8 mouse cellular contexts compared by ENCODE assay signal in the genomic region with DNA sequence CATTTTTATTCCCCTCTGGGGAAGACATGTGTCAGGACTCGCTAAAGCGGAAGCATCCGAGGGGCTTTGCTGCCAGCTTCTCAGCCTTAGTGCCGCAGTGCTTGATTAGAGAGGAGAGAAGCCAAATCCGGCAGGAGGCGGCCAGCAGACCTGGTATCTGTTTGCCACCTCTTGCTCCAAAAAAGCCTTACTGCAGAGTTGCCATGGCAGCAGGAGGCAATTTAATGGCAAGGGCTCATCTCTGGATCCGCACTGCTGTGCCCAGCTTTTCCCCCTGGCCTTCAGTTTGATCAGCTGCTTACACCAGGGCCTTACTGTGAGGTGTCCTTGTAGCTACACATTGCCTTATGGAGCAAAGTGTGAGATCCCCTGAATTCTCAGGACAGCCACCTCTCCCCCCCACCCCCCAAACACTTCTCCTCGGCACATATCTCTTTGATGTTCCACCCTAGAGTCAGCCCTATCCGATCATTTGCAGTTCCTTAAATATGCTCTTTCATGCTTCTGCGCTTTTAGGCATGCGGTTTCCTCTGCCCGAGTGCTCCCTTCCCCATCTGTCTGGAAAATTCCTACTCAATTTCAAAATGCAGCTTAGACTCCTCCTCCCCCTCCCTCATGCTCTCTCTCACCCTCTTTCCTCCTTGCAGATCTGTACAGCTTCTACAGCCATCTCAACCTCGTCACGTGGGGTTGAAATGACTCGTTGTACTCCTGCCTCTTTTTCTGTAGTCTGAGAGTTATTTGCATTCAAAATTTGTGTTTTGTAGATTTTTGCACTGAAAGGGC.
A peak's percentile ranks its signal among the peaks of the same experiment; 100 is the strongest.
DNase-seq lines count a peak whose midpoint lies in the region; ATAC-seq and TF ChIP-seq lines count a peak whose summit lies in the region.

No protein-coding gene starts in this region.

- peak; percentile 32; the same call in 1 of the 2 replicates for ATAC-seq in intestine, embryonic 14.5 days (replicated peaks; ENCODE audit: low FRiP score, low TSS enrichment, low read depth)
- no peak for ATAC-seq in intestine, postnatal 0 days
- peak; percentile 52; the same call in 1 of the 2 replicates for ATAC-seq in kidney, postnatal 0 days (replicated peaks; ENCODE audit: low FRiP score, low read depth)
- peak; percentile 77 for ATAC-seq in lung, embryonic 16.5 days (ENCODE audit: low read depth)

- WGBS in intestine, embryonic 14.5 days, result 47% methylated on average over 15 of the region's 15 CpGs
- WGBS in intestine, postnatal 0 days, result 61% methylated on average over 15 of the region's 15 CpGs
- 29% methylated on average over 15 of the region's 15 CpGs for WGBS in kidney, postnatal 0 days
- WGBS in lung, embryonic 16.5 days, result 37% methylated on average over 15 of the region's 15 CpGs

- H3K4me1 ChIP-seq in intestine, embryonic 14.5 days (replicated peaks; ENCODE audit: control insufficient read depth, insufficient read depth, low read length), result peaks cover 28% of the 10 kb centered on the region; the same call in 1 of the 2 replicates
- H3K4me1 ChIP-seq in intestine, postnatal 0 days (replicated peaks; ENCODE audit: control insufficient read depth, insufficient read depth, low read length), result no peaks in the 10 kb centered on the region
- peaks cover 15% of the 10 kb centered on the region; the same call in 1 of the 2 replicates for H3K4me1 ChIP-seq in kidney, postnatal 0 days (replicated peaks; ENCODE audit: insufficient read depth, low read length)
- peaks cover 32% of the 10 kb centered on the region for H3K4me1 ChIP-seq in lung, embryonic 16.5 days (replicated peaks; ENCODE audit: control insufficient read depth, insufficient read depth, low read length)

- H3K36me3 ChIP-seq in intestine, embryonic 14.5 days (ENCODE audit: control insufficient read depth, insufficient read depth, low read length), result no peaks in the 10 kb centered on the region
- 0 out of 2 replicates have a peak, but pooled peaks cover 7% of the 10 kb centered on the region for H3K36me3 ChIP-seq in intestine, postnatal 0 days (ENCODE audit: control insufficient read depth, insufficient read depth)
- 0 out of 2 replicates have a peak, but pooled peaks cover 3% of the 10 kb centered on the region for H3K36me3 ChIP-seq in kidney, postnatal 0 days (ENCODE audit: insufficient read depth, low read length)
- H3K36me3 ChIP-seq in lung, embryonic 16.5 days (ENCODE audit: control insufficient read depth, insufficient read depth, low read length), result no peaks in the 10 kb centered on the region

- H3K4me3 ChIP-seq in intestine, embryonic 14.5 days (ENCODE audit: low read depth, low read length), result no peak overlapping the region
- no peak overlapping the region for H3K4me3 ChIP-seq in intestine, postnatal 0 days (ENCODE audit: low read depth, low read length)
- no peak overlapping the region for H3K4me3 ChIP-seq in kidney, postnatal 0 days (replicated peaks; ENCODE audit: low read depth, low read length)
- H3K4me3 ChIP-seq in lung, embryonic 16.5 days (ENCODE audit: low read length), result no peak overlapping the region

- H3K4me2 ChIP-seq in intestine, embryonic 14.5 days (ENCODE audit: low read length), result no peak overlapping the region
- H3K4me2 ChIP-seq in intestine, postnatal 0 days (replicated peaks; ENCODE audit: low read depth), result no peak overlapping the region
- peak overlapping the region; percentile 19; the same call in 1 of the 2 replicates for H3K4me2 ChIP-seq in kidney, postnatal 0 days (ENCODE audit: low read length)
- 0 out of 2 replicates have a peak overlapping the region, but pooled peaks have one; percentile 5 for H3K4me2 ChIP-seq in lung, embryonic 16.5 days (ENCODE audit: low read depth, low read length)

- H3K9ac ChIP-seq in intestine, embryonic 14.5 days (ENCODE audit: low read length), result no peak overlapping the region
- H3K9ac ChIP-seq in intestine, postnatal 0 days (ENCODE audit: low read depth, low read length), result no peak overlapping the region
- H3K9ac ChIP-seq in kidney, postnatal 0 days (ENCODE audit: low read depth, low read length), result no peak overlapping the region
- H3K9ac ChIP-seq in lung, embryonic 16.5 days (ENCODE audit: low read length), result peak overlapping the region; percentile 37; the same call in 1 of the 2 replicates

- no peak for DNase-seq in intestine, embryonic 14.5 days (ENCODE audit: low spot score)
- DNase-seq in cerebellum, adult 11 months, result peak; percentile 77
- DNase-seq in heart, adult 8-10 months (ENCODE audit: low spot score), result peak; percentile 54
- DNase-seq in kidney, postnatal 0 days (ENCODE audit: low spot score), result peak; percentile 88
- DNase-seq in right cerebral cortex, postnatal 10 days (ENCODE audit: low spot score in 2 of 2), result peak; percentile 75 to 85
- no peak for DNase-seq in spleen, adult 12 weeks (ENCODE audit: low spot score)

- no peak for TF ChIP-seq CTCF in intestine, postnatal 0 days (IDR thresholded peaks at IDR 0.05; ENCODE audit: low read depth)
- TF ChIP-seq CTCF in kidney, postnatal 0 days (IDR thresholded peaks at IDR 0.05; ENCODE audit: low read depth), result no peak

- 0 out of 2 replicates have a peak overlapping the region, but pooled peaks have one; percentile 2 for H3K27ac ChIP-seq in intestine, embryonic 14.5 days (ENCODE audit: low read depth)
- no peak overlapping the region for H3K27ac ChIP-seq in intestine, postnatal 0 days (ENCODE audit: low read depth, low read length)
- peak overlapping the region; percentile 62 for H3K27ac ChIP-seq in kidney, postnatal 0 days
- H3K27ac ChIP-seq in lung, embryonic 16.5 days (ENCODE audit: low read length), result peak overlapping the region; percentile 75

- no peaks in the 10 kb centered on the region for H3K27me3 ChIP-seq in intestine, embryonic 14.5 days (replicated peaks; ENCODE audit: control insufficient read depth, insufficient read depth, low read length)
- H3K27me3 ChIP-seq in intestine, postnatal 0 days (replicated peaks; ENCODE audit: control insufficient read depth, insufficient read depth, low read length), result no peaks in the 10 kb centered on the region
- no peaks in the 10 kb centered on the region for H3K27me3 ChIP-seq in kidney, postnatal 0 days (ENCODE audit: insufficient read depth, low read length)
- no peaks in the 10 kb centered on the region for H3K27me3 ChIP-seq in lung, embryonic 16.5 days (ENCODE audit: control insufficient read depth, insufficient read depth, low read depth, low read length)

- H3K9me3 ChIP-seq in intestine, embryonic 14.5 days (ENCODE audit: control insufficient read depth, low read length), result no peaks in the 10 kb centered on the region
- no peaks in the 10 kb centered on the region for H3K9me3 ChIP-seq in intestine, postnatal 0 days (ENCODE audit: control insufficient read depth)
- no peaks in the 10 kb centered on the region for H3K9me3 ChIP-seq in kidney, postnatal 0 days (replicated peaks; ENCODE audit: low read length)
- H3K9me3 ChIP-seq in lung, embryonic 16.5 days (ENCODE audit: control insufficient read depth, low read length), result no peaks in the 10 kb centered on the region

Comparison
In these comparisons a context has a peak if more than half of its experiments do, and no peak if none do; other contexts are left out.
1. DNase-seq: peak in cerebellum, adult 11 months (single experiment), heart, adult 8-10 months (single experiment), kidney, postnatal 0 days (single experiment) and right cerebral cortex, postnatal 10 days (2 of 2); none in intestine, embryonic 14.5 days (single experiment) and spleen, adult 12 weeks (single experiment).
2. H3K4me2 ChIP-seq: peak in kidney, postnatal 0 days (single experiment) and lung, embryonic 16.5 days (single experiment); none in intestine, embryonic 14.5 days (single experiment) and intestine, postnatal 0 days (single experiment).